Mouse (Mus musculus) limb, embryonic 11.5 days (tissue): Measurements from ENCODE around the gene H1foo. TPM values are rescaled to one million over a fixed set of nuclear protein-coding genes. Genes with fewer than 3 reads are reported as not detected.

Source experiments
- ATAC-seq: fragments of 200-750 bp; cut with Nextera tagmentation; 2 replicates; pipeline ENCODE4 v1.8.0; 2017; ENCODE audit warnings: low read depth; ENCODE audit not compliant: insufficient number of reproducible peaks, low FRiP score, low TSS enrichment
- DNase-seq: peaks from one replicate; pipeline ENCODE4 v3.0.0-alpha.2; 2015; ENCODE audit warnings: low spot score
- H3K27ac ChIP-seq: fragments of 300-500 bp; sonication (generic); replicated peaks from 2 replicates; pipeline ENCODE4 v1.5.1; 2014; ENCODE audit warnings: low read depth, mild to moderate bottlenecking, low read length
- H3K27me3 ChIP-seq: fragments of 300-500 bp; sonication (generic); 2 replicates; pipeline ENCODE4 v1.6.1; 2014; ENCODE audit warnings: mild to moderate bottlenecking, low read length, mixed read lengths; ENCODE audit not compliant: control insufficient read depth, insufficient read depth
- H3K36me3 ChIP-seq: fragments of 300-500 bp; sonication (generic); 2 replicates; pipeline ENCODE4 v1.6.1; 2014; ENCODE audit warnings: mild to moderate bottlenecking, low read length, moderate library complexity, mixed read lengths; ENCODE audit not compliant: control insufficient read depth, insufficient read depth
- H3K4me1 ChIP-seq: fragments of 300-500 bp; sonication (generic); 2 replicates; pipeline ENCODE4 v1.6.1; 2014; ENCODE audit warnings: low read length, mixed read lengths; ENCODE audit not compliant: control insufficient read depth, insufficient read depth
- H3K4me2 ChIP-seq: fragments of 300-500 bp; sonication (generic); 2 replicates; pipeline ENCODE4 v1.6.1; 2014; ENCODE audit warnings: low read depth, mild to moderate bottlenecking, moderate library complexity; ENCODE audit not compliant: severe bottlenecking
- H3K4me3 ChIP-seq: fragments of 300-500 bp; sonication (generic); 2 replicates; pipeline ENCODE4 v1.5.1; 2014; ENCODE audit warnings: low read depth, low read length
- H3K9ac ChIP-seq: fragments of 300-500 bp; sonication (generic); 2 replicates; pipeline ENCODE4 v1.6.1; 2014; ENCODE audit warnings: mild to moderate bottlenecking, low read length
- H3K9me3 ChIP-seq: fragments of 300-500 bp; sonication (generic); 2 replicates; pipeline ENCODE4 v1.6.1; 2016; ENCODE audit warnings: low read length; ENCODE audit not compliant: control insufficient read depth
- WGBS: fragments of 180-500 bp; shearing (Covaris S2); extraction: QIAGEN DNeasy Blood & Tissue Kit; methylation state at CpG from one replicate; pipeline ENCODE4 v1.1.7; 2014; 5-methylcytosine and 5-hydroxymethylcytosine counted together
- polyA plus RNA-seq: library from polyadenylated mRNA; unstranded; fragments of >200 nt; fragmentation: Nextera tagmentation; extraction: Ambion mirVana; gene quantifications from 2 replicates; pipeline ENCODE4 v1.2.1, GENCODE M21; 2014

Gene H1foo
- polyA plus RNA-seq, 1 experiment from 2014 or later, result not detected

DNA sequence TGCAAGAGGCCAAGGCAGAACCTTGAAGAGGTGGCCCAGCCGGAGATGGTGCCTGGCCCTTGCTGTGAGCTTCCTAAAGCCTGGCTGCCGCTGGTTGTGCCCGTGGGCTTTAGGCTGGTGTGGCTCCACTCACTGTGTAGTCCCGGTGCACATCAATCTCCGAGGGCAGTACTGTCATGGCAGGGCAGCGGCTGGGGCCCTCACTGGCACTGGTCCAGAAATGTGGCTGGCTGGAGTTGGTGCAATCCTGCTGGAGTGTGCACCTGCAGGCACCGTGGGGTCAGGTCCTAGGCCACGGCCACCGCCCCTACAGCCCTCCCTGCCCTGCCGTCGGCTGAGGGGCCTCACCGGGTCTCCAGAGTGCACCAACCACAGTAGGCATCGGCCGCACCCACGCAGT, 33.1 kb downstream of the H1foo start:
- ATAC-seq (no peak), DNase-seq (no peak)
- Histone ChIP-seq H3K27ac (no peak overlapping the region), H3K36me3 (no peaks in the 10 kb centered on the region), H3K4me3 (no peak overlapping the region), H3K9ac (no peak overlapping the region), H3K4me1 (no peaks in the 10 kb centered on the region), H3K4me2 (no peak overlapping the region), H3K27me3 (no peaks in the 10 kb centered on the region), H3K9me3 (no peaks in the 10 kb centered on the region)
- WGBS, result 90% methylated on average over 15 of the region's 15 CpGs

DNA sequence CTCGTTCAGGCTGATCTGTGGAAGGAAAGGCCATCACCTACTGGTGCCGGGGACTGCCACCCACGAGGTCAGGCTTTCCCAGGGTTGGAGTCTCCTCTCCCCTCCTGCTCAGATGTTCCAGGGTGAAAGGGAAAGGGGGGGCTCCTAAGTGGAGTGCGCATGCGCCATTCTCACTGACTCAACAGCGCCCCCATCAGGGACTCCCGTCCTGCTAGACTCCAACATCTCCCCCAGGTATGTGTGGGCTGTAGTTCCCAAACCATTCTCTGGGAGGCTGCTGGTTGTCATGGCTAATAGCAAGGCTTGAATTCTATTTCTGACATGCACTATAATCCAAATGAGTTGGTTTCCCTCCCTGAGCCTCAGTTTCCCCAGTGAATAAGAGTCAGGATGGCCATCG, 33.9 kb downstream of the H1foo start:
- H3K4me2 ChIP-seq, result no peak overlapping the region
- no peak for DNase-seq
- no peaks in the 10 kb centered on the region for H3K36me3 ChIP-seq
- H3K4me1 ChIP-seq, result no peaks in the 10 kb centered on the region; the same call in 1 of the 2 replicates
- H3K27me3 ChIP-seq, result no peaks in the 10 kb centered on the region
- ATAC-seq, result no peak
- no peak overlapping the region for H3K9ac ChIP-seq
- 60% methylated on average over 8 of the region's 8 CpGs for WGBS
- H3K27ac ChIP-seq, result no peak overlapping the region
- no peak overlapping the region for H3K4me3 ChIP-seq
- no peaks in the 10 kb centered on the region for H3K9me3 ChIP-seq

DNA sequence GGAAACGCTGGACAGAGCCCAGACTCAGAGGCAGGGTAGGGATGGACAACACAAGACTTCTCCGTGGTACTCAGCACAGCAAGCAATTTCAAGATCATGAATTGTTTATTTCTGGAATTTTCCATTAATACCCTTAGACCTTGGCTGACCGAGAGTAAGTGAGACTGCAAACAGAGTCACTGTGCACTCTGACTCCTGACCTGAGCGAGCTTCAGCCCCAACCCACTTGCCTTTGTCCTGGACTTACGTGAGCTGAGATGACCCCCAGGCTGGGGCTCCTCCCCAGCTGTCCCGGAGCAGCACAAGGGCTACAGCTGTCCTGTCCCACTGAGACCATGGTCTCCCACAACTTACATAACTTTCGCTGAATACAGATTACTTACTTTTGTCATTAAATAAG, 38.2 kb downstream of the H1foo start:
- H3K4me3 ChIP-seq, result no peak overlapping the region
- H3K27ac ChIP-seq, result no peak overlapping the region
- H3K36me3 ChIP-seq, result no peaks in the 10 kb centered on the region
- no peak overlapping the region for H3K9ac ChIP-seq
- WGBS, result 67% methylated on average over 7 of the region's 7 CpGs
- DNase-seq, result no peak
- H3K4me1 ChIP-seq, result peaks cover 28% of the 10 kb centered on the region
- no peak for ATAC-seq
- H3K4me2 ChIP-seq, result no peak overlapping the region
- H3K27me3 ChIP-seq, result no peaks in the 10 kb centered on the region
- H3K9me3 ChIP-seq, result no peaks in the 10 kb centered on the region

DNA sequence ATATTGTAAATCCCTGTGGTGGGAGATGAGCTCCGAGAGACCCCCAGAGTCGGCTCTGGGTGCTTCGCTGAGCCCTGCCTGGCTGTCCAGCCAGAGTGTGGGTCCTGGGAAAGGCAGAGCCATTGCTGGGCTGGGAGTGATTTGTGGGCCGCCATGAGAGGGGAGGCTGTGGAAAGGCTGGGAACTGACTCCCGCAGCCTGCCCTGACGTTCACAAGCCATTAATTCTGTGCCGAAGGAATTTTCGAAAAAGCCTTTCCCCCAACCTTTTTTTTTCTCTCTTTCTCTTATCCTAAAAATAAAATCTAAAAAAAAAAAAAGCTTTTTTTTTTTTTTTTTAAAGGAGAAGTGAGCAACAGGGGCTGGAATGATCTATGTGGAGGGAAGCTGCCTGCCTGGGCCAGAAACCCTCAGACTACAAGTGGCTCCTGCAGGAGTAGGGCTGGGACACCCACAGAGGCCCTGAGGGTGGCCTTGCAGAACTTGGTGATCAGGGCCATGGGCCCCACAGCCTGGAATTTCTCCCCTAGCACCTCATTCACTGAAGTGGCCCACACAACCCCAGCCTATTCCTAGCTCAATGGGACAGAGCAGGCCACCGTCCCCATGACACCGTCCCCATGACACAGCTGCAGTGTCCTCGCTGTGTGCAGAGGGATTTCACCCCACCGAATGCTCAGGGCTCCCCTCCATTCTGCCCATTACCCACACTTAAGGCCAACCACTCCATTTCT, 38.7 kb downstream of the H1foo start:
- Histone ChIP-seq H3K9me3 (no peaks in the 10 kb centered on the region), H3K4me1 (peaks cover 28% of the 10 kb centered on the region), H3K4me3 (no peak overlapping the region), H3K27me3 (no peaks in the 10 kb centered on the region), H3K27ac (peak overlapping the region; percentile 0; the same call in 1 of the 2 replicates), H3K36me3 (no peaks in the 10 kb centered on the region), H3K9ac (no peak overlapping the region), H3K4me2 (no peak overlapping the region)
- 44% methylated on average over 12 of the region's 12 CpGs for WGBS
- ATAC-seq (no peak), DNase-seq (no peak)

DNA sequence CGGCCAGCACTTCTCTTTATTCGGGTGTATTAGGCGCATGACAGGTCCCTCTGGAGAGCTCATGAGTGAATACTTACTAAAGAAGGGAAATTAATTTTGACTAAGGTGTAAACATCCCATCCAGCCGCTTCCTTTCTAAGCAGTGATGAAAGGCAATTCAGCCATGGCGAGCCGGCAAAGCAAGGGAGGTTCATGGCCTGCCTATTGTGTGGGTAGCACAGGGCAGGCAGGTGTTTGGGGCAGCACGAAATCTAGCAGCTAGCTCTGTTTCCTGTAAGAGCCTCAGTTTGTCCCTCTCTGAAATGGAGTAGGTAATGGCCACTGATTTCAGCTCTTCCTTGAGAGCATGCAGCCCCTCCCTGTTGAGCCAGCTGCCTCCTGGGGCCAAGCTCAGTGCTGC, 39.8 kb downstream of the H1foo start:
- ATAC-seq (no peak), DNase-seq (no peak)
- H3K9me3 ChIP-seq, result no peaks in the 10 kb centered on the region
- WGBS, result 83% methylated on average over 7 of the region's 7 CpGs
- no peak overlapping the region for H3K9ac ChIP-seq
- H3K4me1 ChIP-seq, result peaks cover 28% of the 10 kb centered on the region
- no peaks in the 10 kb centered on the region for H3K27me3 ChIP-seq
- no peak overlapping the region for H3K4me2 ChIP-seq
- no peak overlapping the region for H3K27ac ChIP-seq
- no peaks in the 10 kb centered on the region for H3K36me3 ChIP-seq
- H3K4me3 ChIP-seq, result no peak overlapping the region

DNA sequence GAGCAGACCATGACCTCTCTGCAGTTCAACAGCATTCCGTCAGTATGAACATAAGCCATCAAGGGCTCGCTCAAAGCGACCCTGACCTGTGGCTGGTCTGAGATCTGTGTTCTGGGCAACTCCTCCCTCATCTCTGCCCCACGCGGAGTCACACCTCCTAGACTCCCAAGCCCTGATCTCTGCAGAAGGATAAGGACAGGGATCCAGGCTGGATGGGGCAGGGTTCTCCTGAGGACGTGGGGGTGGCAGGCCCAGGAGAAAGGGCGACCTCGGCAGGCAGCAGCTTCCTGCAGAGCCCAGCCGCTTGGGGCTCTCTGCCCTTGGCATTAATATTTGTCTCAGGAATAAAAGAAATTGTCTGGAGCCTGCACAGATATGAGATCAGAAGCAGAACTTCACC, 40.9 kb downstream of the H1foo start:
- Histone ChIP-seq H3K9ac (0 out of 2 replicates have a peak overlapping the region, but pooled peaks have one; percentile 3), H3K36me3 (no peaks in the 10 kb centered on the region), H3K9me3 (no peaks in the 10 kb centered on the region), H3K27ac (no peak overlapping the region), H3K4me2 (no peak overlapping the region), H3K4me1 (peaks cover 28% of the 10 kb centered on the region), H3K27me3 (0 out of 2 replicates have a peak, but pooled peaks cover under 1% of the 10 kb centered on the region), H3K4me3 (no peak overlapping the region)
- 55% methylated on average over 9 of the region's 9 CpGs for WGBS
- ATAC-seq (no peak), DNase-seq (no peak)

DNA sequence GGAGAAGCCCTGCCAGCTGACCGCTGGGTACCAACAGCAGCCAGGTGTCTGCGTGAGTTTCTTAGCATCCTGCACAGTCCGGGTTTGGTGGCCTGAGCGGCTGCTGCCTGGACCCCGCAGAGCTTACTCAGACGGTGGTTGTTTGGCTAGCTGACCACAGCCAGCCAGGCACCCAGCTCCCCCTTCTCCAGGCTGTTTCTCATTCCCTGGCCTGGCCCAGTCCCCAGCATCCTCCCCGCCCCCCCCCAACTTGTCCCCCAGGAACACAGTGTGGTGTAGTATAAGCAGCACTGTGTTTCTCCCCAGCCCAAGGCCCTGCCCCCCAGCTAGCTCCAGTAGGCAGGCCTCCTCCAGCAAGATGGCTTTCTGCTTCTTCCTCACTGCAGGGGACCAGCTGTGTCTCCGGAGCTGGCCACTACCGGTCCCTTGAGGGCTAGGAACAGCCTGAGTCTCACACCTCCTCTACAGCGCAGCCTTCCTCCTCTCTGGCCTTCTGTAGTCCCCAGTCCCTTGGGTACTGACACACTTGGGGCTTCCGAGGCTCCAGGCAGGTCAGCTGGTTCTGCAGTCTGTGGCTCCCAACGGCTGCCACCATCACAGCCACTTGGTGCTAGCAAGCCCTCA, 41.8 kb downstream of the H1foo start:
- no peaks in the 10 kb centered on the region for H3K9me3 ChIP-seq
- 46% methylated on average over 12 of the region's 12 CpGs for WGBS
- H3K36me3 ChIP-seq, result no peaks in the 10 kb centered on the region
- 0 out of 2 replicates have a peak, but pooled peaks cover 3% of the 10 kb centered on the region for H3K27me3 ChIP-seq
- ATAC-seq (no peak), DNase-seq (no peak)
- peaks cover 31% of the 10 kb centered on the region for H3K4me1 ChIP-seq
- 0 out of 2 replicates have a peak overlapping the region, but pooled peaks have one; percentile 10 for H3K27ac ChIP-seq
- H3K9ac ChIP-seq, result no peak overlapping the region
- H3K4me3 ChIP-seq, result no peak overlapping the region
- no peak overlapping the region for H3K4me2 ChIP-seq

DNA sequence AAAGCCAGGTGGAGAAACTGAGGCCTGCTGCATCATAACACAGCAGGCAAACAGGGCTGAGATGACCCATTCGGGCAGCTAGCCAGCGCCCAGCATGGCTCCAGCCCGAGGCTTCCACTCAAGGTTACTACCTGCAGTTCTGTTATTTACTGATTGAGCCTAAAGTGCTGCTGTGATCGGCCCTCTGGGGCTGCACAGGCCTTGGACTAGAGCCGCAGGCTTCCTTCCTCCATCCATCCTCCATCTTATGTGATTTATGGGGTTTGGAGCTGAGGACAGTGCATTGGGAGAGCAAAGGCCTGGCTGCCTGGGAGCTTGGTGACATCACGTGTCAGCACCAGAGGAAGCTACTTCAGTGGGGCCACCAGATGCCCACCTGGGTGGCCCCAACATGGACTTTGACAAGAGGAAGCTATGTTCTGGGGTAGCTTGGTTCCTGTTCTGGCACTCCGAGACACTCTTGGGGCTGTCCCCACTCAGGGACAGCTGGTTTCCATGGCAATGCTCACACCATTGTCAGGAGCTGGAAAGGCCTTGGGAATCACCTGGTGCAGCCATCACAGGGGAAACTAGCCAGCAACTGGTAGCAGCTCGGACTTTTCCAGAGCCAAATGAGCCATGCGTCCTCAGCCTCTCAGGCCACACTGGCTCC, 42.5 kb downstream of the H1foo start:
- no peak for ATAC-seq
- no peak for DNase-seq
- Histone ChIP-seq H3K27me3 (0 out of 2 replicates have a peak, but pooled peaks cover 3% of the 10 kb centered on the region), H3K27ac (no peak overlapping the region), H3K4me1 (peaks cover 35% of the 10 kb centered on the region), H3K36me3 (no peaks in the 10 kb centered on the region), H3K4me3 (no peak overlapping the region), H3K9ac (no peak overlapping the region), H3K4me2 (no peak overlapping the region), H3K9me3 (no peaks in the 10 kb centered on the region)
- WGBS, result 41% methylated on average over 9 of the region's 9 CpGs
